Mouse (Mus musculus) central nervous system, embryonic 14 days (tissue): Measurements from ENCODE around the gene Bpifb4. TPM values are rescaled to one million over a fixed set of nuclear protein-coding genes. Genes with fewer than 3 reads are reported as not detected.

Experiments used
- polyA plus RNA-seq: library from polyadenylated mRNA; depleted of rRNA; stranded (reverse); fragments of >200 nt; gene quantifications from 2 replicates; pipeline ENCODE4 v1.2.3, GENCODE M21; 2012; rRNA removed

Gene Bpifb4
- polyA plus RNA-seq, result not detected in 2 replicates

GRCm38 (mm10) chr2:153937843-153938242 is at the start of gene Bpifb4:
Gene Bpifb4, plus strand, starts transcription at chr2:153938212.

GRCm38 (mm10) chr2:153900088-153900487 is 37.9 kb upstream of the Bpifb4 start, which contains the start of gene Bpifb6:
Gene Bpifb6, plus strand, starts transcription at chr2:153900388.

GRCm38 (mm10) chr2:153917930-153918329 is 20.1 kb upstream of the Bpifb4 start, which contains the start of gene Bpifb3:
Gene Bpifb3, plus strand, starts transcription at chr2:153918230.

GRCm38 (mm10) chr2:153974582-153974981 is 36.6 kb downstream of the Bpifb4 start, which contains the start of gene Bpifa6:
Gene Bpifa6, plus strand, starts transcription at chr2:153974945.

GRCm38 (mm10) chr2:154007965-154008364 is 70.0 kb downstream of the Bpifb4 start, which contains the start of gene Bpifa2:
Gene Bpifa2, plus strand, starts transcription at chr2:154008265.

Other genes with a start within 250 kb of the Bpifb4 start
- gene Dnmt3c, start 241.6 kb upstream of the Bpifb4 start, polyA plus RNA-seq, result 0.07 TPM in 1 of 2 replicates, not detected in the other
- 75.6 and 95.7 TPM in 2 replicates for gene Mapre1, start 196.9 kb upstream of the Bpifb4 start, polyA plus RNA-seq
- 0.09 and 0.14 TPM in 2 replicates for gene Efcab8, start 158.3 kb upstream of the Bpifb4 start, polyA plus RNA-seq
- not detected in 2 replicates for gene Sun5, start 67.1 kb upstream of the Bpifb4 start, polyA plus RNA-seq
- 0.06 TPM in 1 of 2 replicates, not detected in the other for gene Bpifb2, start 63.2 kb upstream of the Bpifb4 start, polyA plus RNA-seq
- gene Bpifb6, start 37.8 kb upstream of the Bpifb4 start, polyA plus RNA-seq, result not detected in 2 replicates
- gene Bpifb3, start 20.0 kb upstream of the Bpifb4 start, polyA plus RNA-seq, result not detected in 2 replicates
- not detected in 2 replicates for gene Bpifa6, start 36.7 kb downstream of the Bpifb4 start, polyA plus RNA-seq
- gene Bpifa2, start 70.1 kb downstream of the Bpifb4 start, polyA plus RNA-seq, result not detected in 2 replicates
- not detected in 2 replicates for gene Bpifa3, start 192.1 kb downstream of the Bpifb4 start, polyA plus RNA-seq
- 0.36 TPM in 1 of 2 replicates, not detected in the other for gene Bpifa1, start 204.7 kb downstream of the Bpifb4 start, polyA plus RNA-seq
- gene Bpifa5, start 224.4 kb downstream of the Bpifb4 start, polyA plus RNA-seq, result not detected in 2 replicates